Mouse (Mus musculus): ENCODE data around the gene Rps12. TPM values are rescaled to one million over a fixed set of nuclear protein-coding genes. Genes with fewer than 3 reads are reported as not detected.

Rps12 gene
- total and polyA plus RNA-seq, 3 experiments, result 135 to 5,608 (median 1,493) TPM

GRCm38 (mm10) chr10:23781760-23782735 lies 5.0 kb downstream of the Rps12 start:
- Histone ChIP-seq H3K4me3 (ENCODE audit: control insufficient read depth in 1 of 2, insufficient read depth in 1 of 2, low read depth in 2 of 2, low read length in 2 of 2) (no peak overlapping the region), H3K27me3 (ENCODE audit: control insufficient read depth in 1 of 2, insufficient read depth in 2 of 2, low read length in 2 of 2) (no peaks in the 10 kb centered on the region), H3K79me2 (ENCODE audit: control insufficient read depth, insufficient read depth, low read length, poor library complexity) (peaks cover 25% of the 10 kb centered on the region), H3K4me1 (ENCODE audit: control insufficient read depth in 1 of 2, insufficient read depth in 2 of 2, low read length in 2 of 2) (peaks cover 0 to 18% of the 10 kb centered on the region in 2 experiments), H3K9ac (ENCODE audit: control insufficient read depth, low read depth, low read length, poor library complexity, severe bottlenecking) (peak overlapping the region; percentile 17), H3K36me3 (ENCODE audit: control insufficient read depth in 1 of 2, insufficient read depth in 2 of 2, low read length in 2 of 2) (peaks cover 7 to 43% of the 10 kb centered on the region in 2 experiments), H3K27ac (ENCODE audit: control insufficient read depth, low read depth, low read length) (peak overlapping the region; percentile 72), H3K9me3 (replicated peaks; ENCODE audit: insufficient read depth, low read length) (no peaks in the 10 kb centered on the region)
- no peak for TF ChIP-seq MAZ (IDR thresholded peaks at IDR 0.05; ENCODE audit: low read depth, low read length)
- TF ChIP-seq POLR2A (IDR thresholded peaks at IDR 0.05; ENCODE audit: control insufficient read depth in 1 of 2, insufficient read depth in 1 of 2, low read depth in 1 of 2, low read length in 2 of 2, poor library complexity in 1 of 2), result peak in 1 of 2 experiments; percentile 51; a peak in 2 of 4 replicates
- TF ChIP-seq MEF2A (IDR thresholded peaks at IDR 0.05; ENCODE audit: extremely low read depth, insufficient replicate concordance, low read depth, low read length, poor library complexity, severe bottlenecking), result no peak
- TF ChIP-seq CTCF (IDR thresholded peaks at IDR 0.05 in 2 of 3, conservative IDR thresholded peaks at IDR 0.05 in 1 of 3; ENCODE audit: control insufficient read depth in 1 of 3, insufficient read depth in 1 of 3, low read depth in 2 of 3, low read length in 3 of 3, poor library complexity in 1 of 3, severe bottlenecking in 1 of 3), result no peak
- TF ChIP-seq MAX (IDR thresholded peaks at IDR 0.05; ENCODE audit: low read length), result no peak
- TF ChIP-seq E2F4 (IDR thresholded peaks at IDR 0.05; ENCODE audit: borderline replicate concordance, low read depth, low read length), result no peak
- TF ChIP-seq TBP (IDR thresholded peaks at IDR 0.05; ENCODE audit: low read depth, low read length), result 0 out of 2 replicates have a peak, but pooled peaks have one; percentile 41
- DNase-seq (ENCODE audit: low read depth, low spot score), result peak; percentile 84

DNA sequence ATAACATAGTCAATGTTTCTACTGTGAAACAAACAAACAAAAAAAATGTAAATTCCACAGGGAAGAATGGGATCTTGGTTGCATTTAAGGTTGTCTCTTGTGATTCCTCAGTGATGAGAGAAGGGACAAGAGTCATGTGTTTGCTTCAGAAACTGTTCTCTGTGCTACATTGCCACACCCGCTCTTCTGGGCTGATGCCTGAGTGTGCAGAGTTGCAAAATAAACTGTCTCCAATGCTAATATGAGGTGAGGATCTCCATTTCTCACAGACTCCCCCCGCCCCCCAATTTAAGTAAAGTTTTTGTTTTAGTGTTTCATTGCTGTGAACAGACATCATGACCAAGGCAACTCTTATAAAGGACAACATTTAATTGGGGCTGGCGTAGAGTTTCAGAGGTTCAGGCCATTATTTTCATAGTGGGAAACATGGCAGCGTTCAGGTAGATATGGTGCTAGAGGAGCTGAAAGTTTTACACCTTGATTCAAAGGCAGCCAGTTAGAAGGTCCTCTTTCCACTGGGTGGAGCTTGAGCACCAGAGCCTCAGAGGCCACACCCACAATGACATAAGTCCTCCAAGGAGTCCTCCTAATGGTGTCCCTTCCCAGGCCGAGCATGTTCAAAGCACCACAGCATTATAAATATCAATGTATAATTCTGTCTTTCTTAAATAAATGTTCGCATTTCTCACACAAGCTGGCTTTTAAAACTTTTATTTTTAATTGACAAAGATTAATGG lies 6.4 kb downstream of the Rps12 start:
- DNase-seq (ENCODE audit: low read depth, low spot score), result peak; percentile 82
- H3K4me3 ChIP-seq (ENCODE audit: control insufficient read depth in 1 of 2, insufficient read depth in 1 of 2, low read depth in 2 of 2, low read length in 2 of 2), result no peak overlapping the region
- H3K27ac ChIP-seq (ENCODE audit: control insufficient read depth, low read depth, low read length), result peak overlapping the region; percentile 72; the same call in 1 of the 2 replicates
- no peak overlapping the region; the same call in 1 of the 2 replicates for H3K9ac ChIP-seq (ENCODE audit: control insufficient read depth, low read depth, low read length, poor library complexity, severe bottlenecking)
- TF ChIP-seq POLR2A (IDR thresholded peaks at IDR 0.05; ENCODE audit: control insufficient read depth in 1 of 2, insufficient read depth in 1 of 2, low read depth in 1 of 2, low read length in 2 of 2, poor library complexity in 1 of 2) (peak in 1 of 2 experiments; percentile 13; a peak in 1 of 4 replicates), ETS1 (IDR thresholded peaks at IDR 0.05; ENCODE audit: low read depth, low read length) (no peak), MAX (IDR thresholded peaks at IDR 0.05; ENCODE audit: low read length) (no peak), ZC3H11A (IDR thresholded peaks at IDR 0.05; ENCODE audit: low read depth, low read length) (no peak)
- peaks cover 12% of the 10 kb centered on the region for H3K79me2 ChIP-seq (ENCODE audit: control insufficient read depth, insufficient read depth, low read length, poor library complexity)
- no peaks in the 10 kb centered on the region for H3K27me3 ChIP-seq (ENCODE audit: control insufficient read depth in 1 of 2, insufficient read depth in 2 of 2, low read length in 2 of 2)
- H3K9me3 ChIP-seq (replicated peaks; ENCODE audit: insufficient read depth, low read length), result no peaks in the 10 kb centered on the region
- H3K36me3 ChIP-seq (ENCODE audit: control insufficient read depth in 1 of 2, insufficient read depth in 2 of 2, low read length in 2 of 2), result peaks cover 5 to 43% of the 10 kb centered on the region in 2 experiments
- peaks cover 0 to 18% of the 10 kb centered on the region in 2 experiments for H3K4me1 ChIP-seq (ENCODE audit: control insufficient read depth in 1 of 2, insufficient read depth in 2 of 2, low read length in 2 of 2)
